Mouse (Mus musculus) ES-E14 (cell line): Measurements from ENCODE around the gene Mettl16. TPM values are rescaled to one million over a fixed set of nuclear protein-coding genes. Genes with fewer than 3 reads are reported as not detected.

Experiments used
- DNase-seq: peaks from one replicate; pipeline ENCODE4 v3.0.0-alpha.2; 2013; ENCODE audit warnings: low read depth, low spot score
- H3K27ac ChIP-seq: 2 replicates; pipeline ENCODE4 v1.5.1; 2012; ENCODE audit warnings: low read depth, mild to moderate bottlenecking, low read length, moderate library complexity, mixed read lengths; ENCODE audit not compliant: poor library complexity, insufficient read depth, severe bottlenecking
- H3K36me3 ChIP-seq: 2 replicates; pipeline ENCODE4 v1.6.1; 2012; ENCODE audit warnings: mild to moderate bottlenecking, low read length, moderate library complexity, mixed read lengths; ENCODE audit not compliant: control insufficient read depth, poor library complexity, insufficient read depth, severe bottlenecking
- H3K4me1 ChIP-seq, 2 experiments: fragments of 150-350 bp in 1 of 2; sonication (generic) in 1 of 2; 2 replicates each; pipeline ENCODE4 v1.6.1; 2012; ENCODE audit warnings: low read length in 2 of 2, mild to moderate bottlenecking in 1 of 2, mixed read lengths in 1 of 2; ENCODE audit not compliant: control insufficient read depth in 2 of 2, insufficient read depth in 2 of 2, poor library complexity in 1 of 2
- H3K4me3 ChIP-seq, 2 experiments: fragments of 150-350 bp in 1 of 2; sonication (generic) in 1 of 2; 2 replicates each; pipeline ENCODE4 v1.5.1; 2012; ENCODE audit warnings: low read length in 2 of 2, low read depth in 1 of 2, mild to moderate bottlenecking in 1 of 2, mixed read lengths in 1 of 2; ENCODE audit not compliant: insufficient read depth in 1 of 2, poor library complexity in 1 of 2, severe bottlenecking in 1 of 2
- H3K9ac ChIP-seq: 2 replicates; pipeline ENCODE4 v1.6.1; 2012; ENCODE audit warnings: low read depth, mild to moderate bottlenecking, low read length, mixed read lengths; ENCODE audit not compliant: poor library complexity, insufficient read depth, severe bottlenecking
- H3K9me3 ChIP-seq: fragments of 150-350 bp; sonication (generic); 2 replicates; pipeline ENCODE4 v1.6.1; 2012; ENCODE audit warnings: low read depth, mild to moderate bottlenecking, low read length; ENCODE audit not compliant: control insufficient read depth, insufficient read depth
- CHD2 ChIP-seq: IDR thresholded peaks from 2 replicates; pipeline ENCODE4 v1.6.1; 2014; ENCODE audit warnings: mild to moderate bottlenecking, low read depth, low read length, inconsistent platforms
- HCFC1 ChIP-seq: IDR thresholded peaks from 2 replicates; pipeline ENCODE4 v1.6.1; 2012; ENCODE audit warnings: low read length, inconsistent platforms, borderline replicate concordance; ENCODE audit not compliant: insufficient read depth
- MAFK ChIP-seq: IDR thresholded peaks from 2 replicates; pipeline ENCODE4 v1.6.1; 2014; ENCODE audit warnings: mild to moderate bottlenecking, low read depth, low read length, inconsistent platforms; ENCODE audit not compliant: insufficient read depth
- ZC3H11A ChIP-seq: IDR thresholded peaks from 2 replicates; pipeline ENCODE4 v1.6.1; 2012; ENCODE audit warnings: low read depth, mild to moderate bottlenecking, inconsistent platforms, low read length, borderline replicate concordance
- ZNF384 ChIP-seq: IDR thresholded peaks from 2 replicates; pipeline ENCODE4 v1.6.1; 2012; ENCODE audit warnings: low read depth, low read length, inconsistent platforms
- in situ Hi-C, 2 experiments: fragments of 600-800 bp; cut with MboI; formaldehyde crosslinking; loops; one replicate each; pipeline ENCODE4 v1.15.1; 2025; ENCODE audit warnings: low sequenced_read_pairs in 2 of 2, inconsistent platforms in 1 of 2; ENCODE audit not compliant: unreplicated experiment in 2 of 2
- total RNA-seq: library from RNA; depleted of rRNA; stranded (reverse); fragments of 300-350 nt; gene quantifications from 2 replicates; pipeline ENCODE4 v1.2.3, GENCODE M21; 2012

Mettl16 gene
- total RNA-seq, 1 experiment: 72.7 TPM

DNA sequence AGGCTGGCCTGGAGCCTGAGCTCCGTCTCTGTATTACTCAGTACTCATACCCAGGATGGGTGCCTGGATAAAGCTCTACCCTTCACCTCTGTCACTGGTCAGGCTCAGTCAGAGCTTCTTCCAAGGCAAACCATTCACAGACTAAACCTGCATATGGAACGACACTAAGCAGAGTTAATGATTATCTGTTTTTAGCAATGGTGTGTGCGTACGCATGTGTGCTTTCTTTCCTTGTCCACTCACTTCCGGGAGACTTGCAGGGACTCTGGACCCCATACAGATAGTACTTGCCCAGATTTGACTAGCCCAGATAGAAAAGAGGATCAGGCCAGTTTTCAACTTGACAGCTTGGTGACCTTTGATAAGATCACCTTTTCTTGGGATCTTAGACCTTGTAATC, 56.1 kb downstream of the Mettl16 start:
- DNase-seq: no peak
- H3K27ac ChIP-seq: no peak overlapping the region
- TF ChIP-seq ZNF384 (no peak), CHD2 (no peak), ZC3H11A (no peak), MAFK (no peak), HCFC1 (no peak)
- peaks cover 2% of the 10 kb centered on the region; the same call in 1 of the 2 replicates for H3K36me3 ChIP-seq
- no peaks in the 10 kb centered on the region for H3K9me3 ChIP-seq
- peaks cover 2 to 14% of the 10 kb centered on the region in 2 experiments; a peak in 2 of 4 replicates for H3K4me1 ChIP-seq
- in situ Hi-C loops: no loop called here
- H3K4me3 ChIP-seq: no peak overlapping the region
- no peak overlapping the region for H3K9ac ChIP-seq

DNA sequence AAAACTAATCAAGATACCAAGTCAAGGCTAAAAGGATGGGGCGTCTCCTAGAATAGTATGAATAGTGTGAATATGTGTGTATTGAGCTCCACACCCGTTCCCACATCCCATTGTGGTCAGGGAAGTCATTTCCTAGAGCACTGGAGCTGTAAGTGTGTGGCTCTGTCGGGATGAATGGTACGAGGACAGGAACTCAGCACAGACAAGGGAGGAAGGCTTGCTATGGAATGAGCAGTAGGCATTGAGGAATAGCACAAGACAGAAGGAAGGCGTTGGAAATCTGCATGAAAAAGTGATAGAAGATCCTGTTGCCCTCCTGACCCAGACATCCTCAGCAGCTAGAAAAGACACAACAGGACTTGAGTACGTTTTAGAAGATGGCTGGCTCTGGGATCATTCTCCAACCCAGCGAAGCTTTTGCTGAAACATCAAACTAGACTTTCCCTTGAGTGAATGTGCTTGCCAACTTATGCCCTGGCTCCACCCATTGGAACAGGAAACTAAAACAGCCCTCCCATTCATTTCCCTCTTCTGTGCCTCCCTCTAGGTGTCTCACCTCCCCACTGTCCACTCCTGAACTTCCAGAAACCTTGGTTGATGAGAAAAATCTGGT, 57.3 kb downstream of the Mettl16 start:
- no peak for DNase-seq
- Histone ChIP-seq H3K9me3 (no peaks in the 10 kb centered on the region), H3K4me3 (no peak overlapping the region), H3K36me3 (peaks cover 2% of the 10 kb centered on the region; the same call in 1 of the 2 replicates), H3K27ac (no peak overlapping the region), H3K4me1 (peaks cover 2 to 14% of the 10 kb centered on the region in 2 experiments; a peak in 2 of 4 replicates), H3K9ac (no peak overlapping the region)
- no peak for TF ChIP-seq ZNF384
- TF ChIP-seq CHD2: no peak
- no peak for TF ChIP-seq MAFK
- TF ChIP-seq HCFC1: no peak
- TF ChIP-seq ZC3H11A: no peak
- in situ Hi-C loops: no loop called here

DNA sequence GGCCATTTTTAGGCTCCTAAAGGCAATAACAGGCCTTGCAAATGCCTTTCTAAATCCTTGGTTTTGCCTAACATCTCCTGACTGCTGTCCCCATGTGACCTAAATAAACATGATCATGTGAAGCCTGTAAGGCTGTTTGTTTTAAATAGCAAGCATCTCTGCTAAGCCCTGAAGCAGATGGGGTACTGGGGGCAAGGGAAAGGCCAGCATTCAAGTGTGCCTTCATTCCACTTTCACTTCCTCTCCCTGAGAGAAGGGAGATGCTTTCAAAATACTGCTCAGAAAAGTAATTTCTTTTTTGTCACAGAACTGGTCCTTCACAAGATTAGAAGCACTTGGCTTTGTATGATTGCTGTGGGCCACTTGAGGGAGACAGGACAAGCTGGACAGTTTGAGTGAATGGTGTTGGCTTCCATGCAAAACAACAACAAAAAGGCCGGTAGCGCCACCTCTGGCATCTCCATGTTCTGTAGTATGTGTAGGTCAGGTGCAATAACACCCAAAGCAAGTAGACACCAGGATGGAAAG, 57.8 kb downstream of the Mettl16 start:
- in situ Hi-C loops: no loop called here
- no peak for DNase-seq
- no peak overlapping the region for H3K4me3 ChIP-seq

DNA sequence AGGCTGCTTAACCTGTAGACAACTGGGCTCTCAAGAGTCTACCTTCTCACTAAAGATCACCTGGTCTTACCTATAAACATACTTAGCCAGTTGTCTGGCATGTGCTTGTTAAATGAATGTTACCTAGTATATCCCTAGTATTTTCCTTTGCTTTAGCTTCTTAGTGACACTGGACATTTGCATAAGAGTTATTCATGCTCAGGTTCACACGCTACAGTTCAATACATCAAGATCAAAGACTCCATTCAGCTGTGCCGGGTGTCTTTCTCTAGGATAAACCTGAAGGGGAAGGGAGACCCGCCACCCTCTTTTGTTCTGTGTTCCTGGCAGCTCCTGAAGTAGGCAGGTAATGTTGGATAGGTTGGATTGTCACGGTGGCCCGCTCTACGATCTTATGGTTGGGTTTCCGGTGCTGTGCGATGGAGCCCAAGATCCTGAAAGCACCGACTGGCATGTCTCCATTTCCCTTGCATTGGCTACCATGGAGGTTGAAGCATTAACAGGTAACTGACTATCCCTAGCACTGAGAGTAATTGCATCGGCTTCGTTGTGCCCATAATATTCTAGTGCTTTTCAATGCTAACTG, 58.4 kb downstream of the Mettl16 start:
- H3K9me3 ChIP-seq: no peaks in the 10 kb centered on the region
- H3K9ac ChIP-seq: peak overlapping the region; percentile 69; the same call in 1 of the 2 replicates
- H3K36me3 ChIP-seq: 0 out of 2 replicates have a peak, but pooled peaks cover 2% of the 10 kb centered on the region
- in situ Hi-C loops: no loop called here
- DNase-seq: no peak
- H3K27ac ChIP-seq: no peak overlapping the region
- TF ChIP-seq ZNF384: no peak
- peaks cover 2 to 23% of the 10 kb centered on the region in 2 experiments; a peak in 3 of 4 replicates for H3K4me1 ChIP-seq
- peak overlapping the region; percentile 68 to 98 for H3K4me3 ChIP-seq

More for the DNA sequence above, 57.8 kb downstream of the Mettl16 start:
- no peak for TF ChIP-seq ZC3H11A
- TF ChIP-seq HCFC1: no peak
- no peak for TF ChIP-seq CHD2
- TF ChIP-seq ZNF384: no peak
- no peak for TF ChIP-seq MAFK
- peaks cover 2% of the 10 kb centered on the region; the same call in 1 of the 2 replicates for H3K36me3 ChIP-seq
- H3K9me3 ChIP-seq: no peaks in the 10 kb centered on the region
- H3K9ac ChIP-seq: no peak overlapping the region
- H3K27ac ChIP-seq: no peak overlapping the region
- peaks cover 2 to 17% of the 10 kb centered on the region in 2 experiments; a peak in 3 of 4 replicates for H3K4me1 ChIP-seq
